Mouse (Mus musculus) liver, adult 2 months (tissue): ENCODE results near the gene Npas2. TPM values are rescaled to one million over a fixed set of nuclear protein-coding genes. Genes with fewer than 3 reads are reported as not detected.

Source experiments
- DNase-seq: peaks from one replicate; pipeline ENCODE4 v3.0.0-alpha.2; 2011; ENCODE audit warnings: low read depth, low spot score; ENCODE audit errors: extremely low read depth
- H3K27ac ChIP-seq: fragments of 200-500 bp; replicated peaks from 2 replicates; pipeline ENCODE4 v1.5.1; 2012; ENCODE audit warnings: low read depth, mild to moderate bottlenecking, control low read depth, inconsistent platforms, low read length; ENCODE audit not compliant: insufficient read depth
- H3K27me3 ChIP-seq: fragments of 200-500 bp; 2 replicates; pipeline ENCODE4 v1.6.1; 2012; ENCODE audit warnings: mild to moderate bottlenecking, moderate library complexity, low read length, inconsistent platforms; ENCODE audit not compliant: control insufficient read depth, insufficient read depth
- H3K36me3 ChIP-seq: fragments of 200-500 bp; 2 replicates; pipeline ENCODE4 v1.6.1; 2012; ENCODE audit warnings: low read length, inconsistent platforms; ENCODE audit not compliant: control insufficient read depth, insufficient read depth
- H3K4me1 ChIP-seq: fragments of 200-500 bp; 2 replicates; pipeline ENCODE4 v1.6.1; 2011; ENCODE audit warnings: low read length; ENCODE audit not compliant: control insufficient read depth, insufficient read depth
- H3K4me3 ChIP-seq: fragments of 200-500 bp; 2 replicates; pipeline ENCODE4 v1.5.1; 2011; ENCODE audit warnings: low read depth, mild to moderate bottlenecking, control low read depth, low read length, moderate library complexity; ENCODE audit not compliant: insufficient read depth
- H3K79me2 ChIP-seq: fragments of 200-500 bp; 2 replicates; pipeline ENCODE4 v1.6.1; 2012; ENCODE audit warnings: inconsistent platforms, mild to moderate bottlenecking, low read length, moderate library complexity; ENCODE audit not compliant: control insufficient read depth, insufficient read depth
- H3K9ac ChIP-seq: fragments of 200-500 bp; 2 replicates; pipeline ENCODE4 v1.6.1; 2012; ENCODE audit warnings: low read depth, mild to moderate bottlenecking, control low read depth, inconsistent platforms, low read length
- CTCF ChIP-seq: fragments of 200-500 bp; IDR thresholded peaks from 2 replicates; pipeline ENCODE4 v1.5.1; 2011; ENCODE audit warnings: low read depth, low read length, control low read depth
- POLR2A ChIP-seq: fragments of 200-500 bp; IDR thresholded peaks from 2 replicates; pipeline ENCODE4 v1.6.1; 2011; ENCODE audit warnings: low read length, control low read depth; ENCODE audit not compliant: insufficient read depth; ENCODE audit errors: extremely low read depth
- WGBS: fragments of 180-500 bp; shearing (Covaris S2); methylation state at CpG from one replicate; pipeline ENCODE4 v1.1.7; 2018; 5-methylcytosine and 5-hydroxymethylcytosine counted together
- polyA plus RNA-seq: library from polyadenylated mRNA; depleted of rRNA; stranded (reverse); fragments of >200 nt; gene quantifications from 2 replicates; pipeline ENCODE4 v1.2.3, GENCODE M21; 2012
- total RNA-seq: library from RNA; depleted of rRNA; stranded (reverse); fragments of >200 nt; gene quantifications from 2 replicates; pipeline ENCODE4 v1.2.3, GENCODE M21; 2014

Npas2 gene
- total and polyA plus RNA-seq, 2 experiments, result 3.7 TPM; not detected in 1

- Histone ChIP-seq H3K36me3 (peaks cover 21% of the 10 kb centered on the region; the same call in 1 of the 2 replicates), H3K79me2 (no peaks in the 10 kb centered on the region)
- no peak for DNase-seq
Measured at GRCm38 (mm10) chr1:39394096-39394495, 200.6 kb downstream of the Npas2 start.

GRCm38 (mm10) chr1:39394650-39395049 is 201.1 kb downstream of the Npas2 start:
- no peaks in the 10 kb centered on the region for H3K27me3 ChIP-seq
- H3K4me3 ChIP-seq, result no peak overlapping the region
- no peaks in the 10 kb centered on the region for H3K79me2 ChIP-seq
- TF ChIP-seq CTCF (no peak), POLR2A (no peak)
- no peaks in the 10 kb centered on the region for H3K4me1 ChIP-seq
- H3K36me3 ChIP-seq, result peaks cover 15% of the 10 kb centered on the region; the same call in 1 of the 2 replicates
- no peak for DNase-seq
- no peak overlapping the region for H3K27ac ChIP-seq
- H3K9ac ChIP-seq, result no peak overlapping the region
- WGBS, result 92% methylated on average over 3 of the region's 3 CpGs

More at GRCm38 (mm10) chr1:39394096-39394495, 200.6 kb downstream of the Npas2 start:
- Histone ChIP-seq H3K4me3 (no peak overlapping the region), H3K27me3 (no peaks in the 10 kb centered on the region), H3K27ac (no peak overlapping the region), H3K9ac (no peak overlapping the region), H3K4me1 (no peaks in the 10 kb centered on the region)
- WGBS, result 92% methylated on average over 10 of the region's 10 CpGs
- TF ChIP-seq POLR2A (no peak), CTCF (no peak)

GRCm38 (mm10) chr1:39396347-39396746 is 202.8 kb downstream of the Npas2 start:
- H3K4me3 ChIP-seq, result no peak overlapping the region
- WGBS, result 84% methylated on average over 4 of the region's 4 CpGs
- H3K4me1 ChIP-seq, result no peaks in the 10 kb centered on the region
- no peak overlapping the region for H3K9ac ChIP-seq
- no peak overlapping the region for H3K27ac ChIP-seq
- no peaks in the 10 kb centered on the region for H3K79me2 ChIP-seq
- H3K36me3 ChIP-seq, result peaks cover 11% of the 10 kb centered on the region; the same call in 1 of the 2 replicates
- TF ChIP-seq POLR2A (no peak), CTCF (no peak)
- no peaks in the 10 kb centered on the region for H3K27me3 ChIP-seq
- no peak for DNase-seq

- TF ChIP-seq CTCF, result no peak
- TF ChIP-seq POLR2A, result no peak
- Histone ChIP-seq H3K36me3 (peaks cover 18% of the 10 kb centered on the region; the same call in 1 of the 2 replicates), H3K79me2 (no peaks in the 10 kb centered on the region), H3K9ac (no peak overlapping the region), H3K27me3 (no peaks in the 10 kb centered on the region), H3K4me1 (no peaks in the 10 kb centered on the region), H3K4me3 (no peak overlapping the region), H3K27ac (no peak overlapping the region)
- 90% methylated on average over 6 of the region's 6 CpGs for WGBS
- no peak for DNase-seq
Measured at GRCm38 (mm10) chr1:39398284-39398683, 204.8 kb downstream of the Npas2 start.

- Histone ChIP-seq H3K27me3 (no peaks in the 10 kb centered on the region), H3K27ac (no peak overlapping the region), H3K4me3 (no peak overlapping the region), H3K79me2 (no peaks in the 10 kb centered on the region), H3K36me3 (peaks cover 15% of the 10 kb centered on the region; the same call in 1 of the 2 replicates), H3K4me1 (no peaks in the 10 kb centered on the region), H3K9ac (no peak overlapping the region)
- TF ChIP-seq POLR2A (no peak), CTCF (no peak)
- 89% methylated on average over 4 of the region's 4 CpGs for WGBS
- no peak for DNase-seq
Measured at GRCm38 (mm10) chr1:39399228-39399627, 205.7 kb downstream of the Npas2 start.

GRCm38 (mm10) chr1:39400173-39400572 is 206.6 kb downstream of the Npas2 start:
- H3K27me3 ChIP-seq, result no peaks in the 10 kb centered on the region
- no peak for DNase-seq
- WGBS, result 98% methylated on average over 3 of the region's 3 CpGs
- no peak overlapping the region for H3K27ac ChIP-seq
- TF ChIP-seq POLR2A (no peak), CTCF (no peak)
- H3K4me3 ChIP-seq, result no peak overlapping the region
- no peak overlapping the region for H3K9ac ChIP-seq
- H3K4me1 ChIP-seq, result no peaks in the 10 kb centered on the region
- peaks cover 17% of the 10 kb centered on the region; the same call in 1 of the 2 replicates for H3K36me3 ChIP-seq
- no peaks in the 10 kb centered on the region for H3K79me2 ChIP-seq
